Mouse (Mus musculus): ENCODE data around the gene Wdr45.

GRCm38 (mm10) chrX:7675001-7675380 is 39.1 kb upstream of the Wdr45 start:
- no peak for TF ChIP-seq CTCF (IDR thresholded peaks at IDR 0.05; ENCODE audit: extremely low read depth, insufficient read depth, insufficient read length, insufficient replicate concordance)
- TF ChIP-seq POLR2A (IDR thresholded peaks at IDR 0.05; ENCODE audit: low read depth, low read length): no peak
